Mouse (Mus musculus) hindbrain, embryonic 14.5 days (tissue): ENCODE measurements at regions not wholly inside any gene's neighbourhood (a gene's known extent, or its start where the extent isn't known, plus 50 kb on each side); places are given as distances from the start of the nearest gene placed in this dataset.

Experiments used
- ATAC-seq: fragments of 200-750 bp; cut with Nextera tagmentation; 2 replicates; pipeline ENCODE4 v1.8.0; 2017; ENCODE audit warnings: moderate number of reproducible peaks, mild to moderate bottlenecking, moderate TSS enrichment, moderate library complexity; ENCODE audit not compliant: low FRiP score
- DNase-seq: peaks from one replicate; pipeline ENCODE4 v3.0.0-alpha.2; 2015; ENCODE audit warnings: low spot score
- H3K27ac ChIP-seq: fragments of 300-500 bp; sonication (generic); 2 replicates; pipeline ENCODE4 v1.5.1; 2014; ENCODE audit warnings: mild to moderate bottlenecking, moderate library complexity
- H3K27me3 ChIP-seq: fragments of 300-500 bp; sonication (generic); 2 replicates; pipeline ENCODE4 v1.6.1; 2014; ENCODE audit warnings: mild to moderate bottlenecking, low read length, mixed read lengths; ENCODE audit not compliant: control insufficient read depth, insufficient read depth
- H3K36me3 ChIP-seq: fragments of 300-500 bp; sonication (generic); replicated peaks from 2 replicates; pipeline ENCODE4 v1.6.1; 2014; ENCODE audit not compliant: control insufficient read depth, insufficient read depth
- H3K4me1 ChIP-seq: fragments of 300-500 bp; sonication (generic); replicated peaks from 2 replicates; pipeline ENCODE4 v1.6.1; 2014; ENCODE audit warnings: antibody characterized with exemption, low read length, mixed read lengths; ENCODE audit not compliant: control insufficient read depth, insufficient read depth
- H3K4me2 ChIP-seq: fragments of 300-500 bp; sonication (generic); replicated peaks from 2 replicates; pipeline ENCODE4 v1.6.1; 2014; ENCODE audit warnings: mild to moderate bottlenecking, moderate library complexity
- H3K4me3 ChIP-seq: fragments of 300-500 bp; sonication (generic); replicated peaks from 2 replicates; pipeline ENCODE4 v1.5.1; 2014; ENCODE audit warnings: mild to moderate bottlenecking, low read length
- H3K9ac ChIP-seq: fragments of 300-500 bp; sonication (generic); 2 replicates; pipeline ENCODE4 v1.6.1; 2014
- H3K9me3 ChIP-seq: fragments of 300-500 bp; sonication (generic); 2 replicates; pipeline ENCODE4 v1.6.1; 2016; ENCODE audit warnings: low read length; ENCODE audit not compliant: control insufficient read depth
- WGBS: fragments of 180-500 bp; shearing (Covaris S2); extraction: QIAGEN DNeasy Blood & Tissue Kit; methylation state at CpG from one replicate; pipeline ENCODE4 v1.1.7; 2014; 5-methylcytosine and 5-hydroxymethylcytosine counted together

- WGBS = 76% methylated on average over 5 of the region's 5 CpGs
- no peak overlapping the region for H3K4me2 ChIP-seq
- no peaks in the 10 kb centered on the region for H3K9me3 ChIP-seq
- no peak overlapping the region for H3K27ac ChIP-seq
- H3K4me1 ChIP-seq = no peaks in the 10 kb centered on the region
- DNase-seq (no peak), ATAC-seq (no peak)
- no peaks in the 10 kb centered on the region for H3K36me3 ChIP-seq
- no peak overlapping the region for H3K9ac ChIP-seq
- no peaks in the 10 kb centered on the region for H3K27me3 ChIP-seq
- H3K4me3 ChIP-seq = no peak overlapping the region
Measured at GRCm38 (mm10) chr4:58698828-58699227, 88.7 kb downstream of the Olfr267 start.

- Histone ChIP-seq H3K4me2 (no peak overlapping the region), H3K36me3 (no peaks in the 10 kb centered on the region), H3K4me3 (no peak overlapping the region), H3K27ac (no peak overlapping the region), H3K4me1 (no peaks in the 10 kb centered on the region), H3K27me3 (no peaks in the 10 kb centered on the region), H3K9ac (no peak overlapping the region), H3K9me3 (no peaks in the 10 kb centered on the region)
- ATAC-seq (no peak), DNase-seq (no peak)
- 57% methylated on average over 4 of the region's 4 CpGs for WGBS
Measured at GRCm38 (mm10) chr4:58696684-58697083, 90.8 kb downstream of the Olfr267 start.

- DNase-seq (no peak), ATAC-seq (no peak)
- no peaks in the 10 kb centered on the region for H3K36me3 ChIP-seq
- H3K4me2 ChIP-seq = no peak overlapping the region
- no peaks in the 10 kb centered on the region for H3K27me3 ChIP-seq
- H3K4me3 ChIP-seq = no peak overlapping the region
- H3K4me1 ChIP-seq = no peaks in the 10 kb centered on the region
- WGBS = 64% methylated on average over 6 of the region's 6 CpGs
- H3K9ac ChIP-seq = no peak overlapping the region
- no peak overlapping the region for H3K27ac ChIP-seq
- no peaks in the 10 kb centered on the region for H3K9me3 ChIP-seq
Measured at GRCm38 (mm10) chr4:58695281-58695680, 92.2 kb downstream of the Olfr267 start.

GRCm38 (mm10) chr4:58693018-58693417 is 94.5 kb downstream of the Olfr267 start:
- DNase-seq = no peak
- Histone ChIP-seq H3K27me3 (no peaks in the 10 kb centered on the region), H3K4me2 (no peak overlapping the region), H3K4me1 (no peaks in the 10 kb centered on the region), H3K4me3 (no peak overlapping the region), H3K9ac (no peak overlapping the region), H3K27ac (no peak overlapping the region), H3K9me3 (no peaks in the 10 kb centered on the region), H3K36me3 (no peaks in the 10 kb centered on the region)
- 87% methylated on average over 6 of the region's 6 CpGs for WGBS
- ATAC-seq = no peak

GRCm38 (mm10) chr4:58681926-58682325 is 105.6 kb downstream of the Olfr267 start:
- Histone ChIP-seq H3K4me1 (no peaks in the 10 kb centered on the region), H3K9me3 (no peaks in the 10 kb centered on the region), H3K9ac (no peak overlapping the region), H3K4me2 (no peak overlapping the region), H3K27ac (no peak overlapping the region), H3K36me3 (no peaks in the 10 kb centered on the region), H3K27me3 (no peaks in the 10 kb centered on the region), H3K4me3 (no peak overlapping the region)
- WGBS = 91% methylated on average over 4 of the region's 4 CpGs
- no peak for DNase-seq
- no peak for ATAC-seq

GRCm38 (mm10) chr4:58677701-58678385 is 109.7 kb downstream of the Olfr267 start:
- H3K27ac ChIP-seq = no peak overlapping the region
- H3K27me3 ChIP-seq = no peaks in the 10 kb centered on the region
- H3K4me2 ChIP-seq = no peak overlapping the region
- H3K9me3 ChIP-seq = no peaks in the 10 kb centered on the region
- 61% methylated on average over 6 of the region's 6 CpGs for WGBS
- H3K9ac ChIP-seq = no peak overlapping the region
- DNase-seq (no peak), ATAC-seq (no peak)
- H3K36me3 ChIP-seq = no peaks in the 10 kb centered on the region
- H3K4me1 ChIP-seq = no peaks in the 10 kb centered on the region
- H3K4me3 ChIP-seq = no peak overlapping the region

- Histone ChIP-seq H3K4me3 (no peak overlapping the region), H3K27me3 (no peaks in the 10 kb centered on the region), H3K9ac (no peak overlapping the region), H3K4me1 (peaks cover 16% of the 10 kb centered on the region), H3K4me2 (no peak overlapping the region), H3K27ac (no peak overlapping the region), H3K9me3 (no peaks in the 10 kb centered on the region), H3K36me3 (no peaks in the 10 kb centered on the region)
- WGBS = 66% methylated on average over 14 of the region's 14 CpGs
- ATAC-seq = no peak
- no peak for DNase-seq
Measured at GRCm38 (mm10) chr4:58671406-58672035, 116.0 kb downstream of the Olfr267 start.

- WGBS = 25% methylated on average over 6 of the region's 6 CpGs
Measured at GRCm38 (mm10) chr4:58670906-58671250, 116.6 kb downstream of the Olfr267 start.

DNA sequence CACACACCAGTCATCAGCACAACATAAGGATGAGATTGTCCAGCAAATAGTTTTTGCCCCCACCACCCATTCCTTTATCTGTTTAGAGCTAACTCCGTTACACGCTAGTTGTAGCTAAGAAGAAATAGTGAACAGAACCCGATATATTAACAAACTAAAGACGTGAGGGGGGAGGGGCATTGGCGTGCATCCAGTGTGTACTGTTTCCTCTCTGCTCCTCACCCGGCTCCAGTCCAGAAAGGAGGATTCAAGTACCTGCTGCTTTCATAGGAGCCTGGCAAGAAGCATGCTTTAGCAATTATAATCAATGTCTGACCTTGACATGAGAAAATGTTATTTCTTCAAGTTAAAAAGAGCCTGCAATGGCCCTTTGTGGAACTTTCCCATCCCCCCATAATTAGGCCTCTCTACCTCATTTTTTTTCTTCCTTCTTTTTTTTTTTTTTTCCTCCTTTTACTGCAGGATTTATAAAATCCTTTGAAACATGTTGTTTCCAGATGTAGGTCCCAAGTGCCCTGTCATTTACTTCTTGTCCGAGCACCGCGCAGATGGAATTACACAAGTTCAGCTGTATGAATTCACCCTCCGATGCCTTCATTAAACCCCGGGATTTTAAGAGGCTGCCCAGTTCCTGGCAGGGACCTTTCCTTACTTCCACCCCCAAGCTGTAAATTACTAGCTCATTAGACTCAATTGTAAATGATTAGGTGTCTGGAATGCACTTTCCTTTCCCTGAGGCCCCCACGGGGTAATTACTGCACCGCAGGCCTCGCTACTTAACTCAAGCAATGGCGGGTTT is 116.6 kb upstream of the Lpar1 start:
- H3K27me3 ChIP-seq = no peaks in the 10 kb centered on the region
- no peak overlapping the region for H3K4me3 ChIP-seq
- H3K27ac ChIP-seq = 0 out of 2 replicates have a peak overlapping the region, but pooled peaks have one; percentile 20
- no peaks in the 10 kb centered on the region for H3K36me3 ChIP-seq
- H3K4me1 ChIP-seq = peaks cover 16% of the 10 kb centered on the region
- peak; percentile 64 for DNase-seq
- H3K4me2 ChIP-seq = peak overlapping the region; percentile 28
- WGBS = 29% methylated on average over 15 of the region's 15 CpGs
- no peak overlapping the region for H3K9ac ChIP-seq
- H3K9me3 ChIP-seq = no peaks in the 10 kb centered on the region
- ATAC-seq = peak; percentile 74

More at GRCm38 (mm10) chr4:58670906-58671250, 116.6 kb downstream of the Olfr267 start:
- Histone ChIP-seq H3K36me3 (no peaks in the 10 kb centered on the region), H3K4me2 (peak overlapping the region; percentile 28), H3K9ac (no peak overlapping the region), H3K4me1 (peaks cover 16% of the 10 kb centered on the region), H3K27ac (0 out of 2 replicates have a peak overlapping the region, but pooled peaks have one; percentile 20), H3K27me3 (no peaks in the 10 kb centered on the region), H3K9me3 (no peaks in the 10 kb centered on the region), H3K4me3 (no peak overlapping the region)
- ATAC-seq = peak; percentile 40; the same call in 1 of the 2 replicates
- no peak for DNase-seq
